Mouse (Mus musculus) cerebellum, adult 11 months (tissue): ENCODE measurements around the gene Smoc2.

Source experiments
- DNase-seq: peaks from one replicate; pipeline ENCODE4 v3.0.0; 2022

The Smoc2 gene

DNA sequence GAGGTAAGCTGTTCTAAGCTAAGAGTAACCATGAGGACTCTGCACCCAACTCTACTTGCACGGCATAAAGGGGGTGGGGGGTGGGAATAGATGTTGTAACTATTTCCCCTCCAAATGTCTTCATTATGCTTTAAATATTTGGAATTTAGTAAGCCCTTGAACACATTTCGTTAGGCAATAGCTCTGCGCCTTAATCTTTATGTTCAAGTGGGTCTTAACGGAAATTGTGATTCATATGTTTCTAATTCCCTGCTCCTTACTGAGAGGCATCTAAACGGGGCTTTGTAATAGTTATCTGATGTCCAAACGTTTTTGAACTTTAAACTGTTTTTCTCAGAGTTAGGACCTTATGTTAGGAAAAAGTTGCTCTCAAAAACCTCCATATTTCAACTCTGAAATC, 147.2 kb downstream of the Smoc2 start:
- no peak for DNase-seq

DNA sequence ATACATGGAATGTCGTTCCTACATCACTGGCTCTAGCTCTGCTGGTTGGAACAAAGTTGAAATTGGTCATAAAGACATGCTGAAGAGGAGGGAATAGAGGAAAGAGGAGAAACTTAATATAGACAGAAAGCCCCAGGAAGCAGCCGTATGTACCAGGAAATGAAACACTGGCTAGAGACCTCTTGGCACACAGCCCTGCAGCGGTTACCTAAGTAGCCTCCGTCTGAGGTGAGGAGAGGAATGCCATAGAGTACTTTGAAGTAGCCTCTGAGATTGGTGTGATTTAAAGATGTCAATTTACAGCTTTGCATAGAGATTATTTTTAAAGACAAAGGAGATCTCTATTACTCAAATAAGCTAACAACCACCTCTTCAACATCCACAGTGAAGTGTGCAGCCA, 155.4 kb downstream of the Smoc2 start:
- no peak for DNase-seq

DNA sequence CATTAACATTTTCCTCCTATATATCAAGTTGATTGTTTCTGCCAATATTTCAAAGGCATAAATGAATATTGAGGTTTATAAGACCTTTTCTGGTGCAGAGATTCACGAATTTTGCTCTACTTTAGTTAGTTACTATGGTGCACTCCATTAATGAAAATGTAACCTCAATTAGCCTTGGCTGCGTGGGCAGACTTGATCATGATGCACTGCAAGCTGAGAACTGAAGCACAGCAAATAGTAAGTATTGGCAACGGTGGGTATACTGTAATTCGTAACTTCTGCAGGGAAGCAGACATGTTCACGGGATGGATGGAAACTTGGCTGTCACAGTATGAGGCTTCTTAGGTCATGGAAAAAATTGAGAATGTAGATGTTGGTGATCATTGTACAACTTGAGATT, 166.3 kb downstream of the Smoc2 start:
- DNase-seq, result no peak

DNA sequence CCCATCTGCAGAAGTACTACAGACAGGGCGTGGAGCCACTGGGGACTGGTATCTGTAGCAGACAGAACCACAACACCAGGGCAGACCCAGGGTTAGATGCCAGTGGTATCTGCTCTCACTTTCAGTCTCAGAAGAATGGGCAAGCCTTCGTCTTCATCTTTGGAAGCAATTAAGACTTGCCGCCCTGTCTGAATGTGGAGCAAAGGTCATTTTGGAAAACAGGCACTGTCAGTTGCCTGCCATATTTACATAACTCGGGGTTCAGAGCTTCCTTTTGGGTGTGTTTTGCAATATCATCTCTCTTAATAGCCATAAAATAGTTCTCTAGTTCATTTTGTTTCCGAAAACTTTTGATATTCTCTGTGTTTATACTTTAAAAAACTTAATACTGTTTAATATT, 168.0 kb downstream of the Smoc2 start:
- no peak for DNase-seq
